ENCODE assay signal across 25 mouse cellular contexts in genomic region chr10:98884445-98884844, GRCm38 (mm10). TPM values are rescaled to one million over a fixed set of nuclear protein-coding genes. Genes with fewer than 3 reads are reported as not detected.
DNase-seq lines count a peak whose midpoint lies in the region; ATAC-seq and TF ChIP-seq lines count a peak whose summit lies in the region.
"Had no signal": no experiment of that assay in that cellular context is flagged by ENCODE, and none has a peak within 500 bp of the region (broad histone marks: within the 10 kb centered on the region; RNA-seq: fewer than 3 reads in every experiment).

No protein-coding gene starts in this region.

- TF ChIP-seq POLR2A in lung, adult 2 months (IDR thresholded peaks at IDR 0.05; ENCODE audit: borderline replicate concordance, extremely low read depth, low read depth, low read length): no peak
- no peak for TF ChIP-seq POLR2A in small intestine, adult 2 months (IDR thresholded peaks at IDR 0.05; ENCODE audit: low read depth, low read length)

- TF ChIP-seq CTCF in lung, embryonic 14.5 days (IDR thresholded peaks at IDR 0.05; ENCODE audit: low read depth): no peak
- TF ChIP-seq CTCF in lung, adult 2 months (IDR thresholded peaks at IDR 0.05; ENCODE audit: insufficient read depth, low read length): no peak
- TF ChIP-seq CTCF in small intestine, adult 2 months (IDR thresholded peaks at IDR 0.05; ENCODE audit: extremely low read depth, insufficient read length, insufficient replicate concordance, low read depth, low read length): no peak

- no peak overlapping the region for H3K27ac ChIP-seq in lung, embryonic 14.5 days (ENCODE audit: low read depth)
- H3K27ac ChIP-seq in intestine, embryonic 16.5 days (ENCODE audit: low read length): no peak overlapping the region
- 0 out of 2 replicates have a peak overlapping the region, but pooled peaks have one; percentile 1 for H3K27ac ChIP-seq in small intestine, adult 2 months (ENCODE audit: insufficient read depth, low read depth, low read length)
- H3K27ac ChIP-seq: hindbrain, embryonic 10.5 days; hindbrain, embryonic 15.5 days; left cerebral cortex, adult 2 months; limb, embryonic 13.5 days; midbrain, embryonic 10.5 days; midbrain, embryonic 15.5 days; stomach, embryonic 15.5 days had no signal

- no peak overlapping the region for H3K4me3 ChIP-seq in lung, embryonic 14.5 days (ENCODE audit: low read depth, low read length)
- H3K4me3 ChIP-seq in lung, adult 2 months (replicated peaks; ENCODE audit: extremely low read depth, low read depth, low read length): no peak overlapping the region
- H3K4me3 ChIP-seq in intestine, embryonic 16.5 days (ENCODE audit: low read length): no peak overlapping the region
- H3K4me3 ChIP-seq in small intestine, adult 2 months (ENCODE audit: low read depth, low read length): no peak overlapping the region
- H3K4me3 ChIP-seq: hindbrain, embryonic 10.5 days; hindbrain, embryonic 15.5 days; left cerebral cortex, adult 2 months; limb, embryonic 13.5 days; midbrain, embryonic 10.5 days; midbrain, embryonic 15.5 days; stomach, embryonic 15.5 days had no signal

- H3K9ac ChIP-seq in lung, embryonic 14.5 days: no peak overlapping the region
- no peak overlapping the region for H3K9ac ChIP-seq in intestine, embryonic 16.5 days (ENCODE audit: low read depth, low read length)
- H3K9ac ChIP-seq: hindbrain, embryonic 15.5 days; limb, embryonic 13.5 days; midbrain, embryonic 15.5 days; stomach, embryonic 15.5 days had no signal

- H3K4me1 ChIP-seq in lung, embryonic 14.5 days (ENCODE audit: insufficient read depth): no peaks in the 10 kb centered on the region
- H3K4me1 ChIP-seq in lung, adult 2 months (ENCODE audit: control insufficient read depth, insufficient read depth, low read length): no peaks in the 10 kb centered on the region; the same call in 1 of the 2 replicates
- no peaks in the 10 kb centered on the region for H3K4me1 ChIP-seq in intestine, embryonic 16.5 days (ENCODE audit: control insufficient read depth, insufficient read depth, low read length)
- H3K4me1 ChIP-seq in small intestine, adult 2 months (ENCODE audit: control insufficient read depth, insufficient read depth, insufficient read length, low read length): no peaks in the 10 kb centered on the region
- H3K4me1 ChIP-seq: hindbrain, embryonic 10.5 days; hindbrain, embryonic 15.5 days; limb, embryonic 13.5 days; midbrain, embryonic 10.5 days; midbrain, embryonic 15.5 days; stomach, embryonic 15.5 days had no signal

- peak; percentile 85 for DNase-seq in lung, embryonic 14.5 days
- no peak for DNase-seq in lung, adult 2 months
- peak; percentile 16 for DNase-seq in CD4-positive, CD25-positive, alpha-beta regulatory T cell, adult 2 months (ENCODE audit: low read depth, low spot score)
- no peak for DNase-seq in neural tube, embryonic 10.5 days (ENCODE audit: extremely low spot score, low spot score)
- no peak for DNase-seq in thymus, postnatal 0 days (ENCODE audit: low spot score)
- DNase-seq: adrenal gland, adult 8-10 months; cerebellum, adult 9-10 months; cerebellum, postnatal 36 days; gastrocnemius, postnatal 14 days; heart, postnatal 14 days; kidney, postnatal 25 days; right cerebral cortex, adult 18-20 months; thymus, postnatal 14 days had no signal

- WGBS in lung, embryonic 14.5 days: 47% methylated on average over 2 of the region's 2 CpGs
- 68% methylated on average over 2 of the region's 2 CpGs for WGBS in lung, adult 2 months
- 75% methylated on average over 2 of the region's 2 CpGs for WGBS in intestine, embryonic 16.5 days
- 78% methylated on average over 2 of the region's 2 CpGs for WGBS in small intestine, adult 2 months

- ATAC-seq in lung, embryonic 14.5 days (ENCODE audit: insufficient read depth): peak; percentile 71
- ATAC-seq in intestine, embryonic 16.5 days: peak; percentile 51; the same call in 1 of the 2 replicates
- ATAC-seq: forebrain, embryonic 14.5 days; midbrain, embryonic 15.5 days had no signal

- H3K36me3 ChIP-seq in lung, embryonic 14.5 days (ENCODE audit: insufficient read depth): no peaks in the 10 kb centered on the region
- no peaks in the 10 kb centered on the region for H3K36me3 ChIP-seq in intestine, embryonic 16.5 days (ENCODE audit: control insufficient read depth, insufficient read depth, low read length)
- H3K36me3 ChIP-seq in small intestine, adult 2 months (ENCODE audit: control insufficient read depth, insufficient read depth, low read length): no peaks in the 10 kb centered on the region
- H3K36me3 ChIP-seq: hindbrain, embryonic 10.5 days; hindbrain, embryonic 15.5 days; limb, embryonic 13.5 days; midbrain, embryonic 10.5 days; midbrain, embryonic 15.5 days; stomach, embryonic 15.5 days had no signal

- no peaks in the 10 kb centered on the region for H3K27me3 ChIP-seq in lung, embryonic 14.5 days (ENCODE audit: insufficient read depth, low read length)
- H3K27me3 ChIP-seq in intestine, embryonic 16.5 days (replicated peaks; ENCODE audit: control insufficient read depth, insufficient read depth, low read length): no peaks in the 10 kb centered on the region
- H3K27me3 ChIP-seq in small intestine, adult 2 months (ENCODE audit: control insufficient read depth, insufficient read depth, low read length): no peaks in the 10 kb centered on the region
- H3K27me3 ChIP-seq: CH12.LX; hindbrain, embryonic 15.5 days; limb, embryonic 13.5 days; midbrain, embryonic 15.5 days; stomach, embryonic 15.5 days had no signal

- H3K4me2 ChIP-seq in lung, embryonic 14.5 days: no peak overlapping the region
- no peak overlapping the region for H3K4me2 ChIP-seq in intestine, embryonic 16.5 days (ENCODE audit: low read depth, low read length)
- H3K4me2 ChIP-seq: hindbrain, embryonic 15.5 days; limb, embryonic 13.5 days; liver, embryonic 11.5 days; midbrain, embryonic 15.5 days; stomach, embryonic 15.5 days had no signal

- H3K9me3 ChIP-seq in lung, embryonic 14.5 days (ENCODE audit: low read depth, low read length): no peaks in the 10 kb centered on the region
- no peaks in the 10 kb centered on the region for H3K9me3 ChIP-seq in intestine, embryonic 16.5 days (ENCODE audit: control insufficient read depth, low read length)
- H3K9me3 ChIP-seq: hindbrain, embryonic 10.5 days; hindbrain, embryonic 15.5 days; limb, embryonic 13.5 days; midbrain, embryonic 10.5 days; midbrain, embryonic 15.5 days; stomach, embryonic 15.5 days had no signal

RNA-seq across cellular contexts. Expression of gene Atp2b1, which starts 29.8 kb away (rescaled TPM):
- polyA plus RNA-seq in lung, embryonic 14.5 days (2014; fragmentation: Nextera tagmentation; extraction: Ambion mirVana): 174 and 176 TPM in 2 replicates
- polyA plus RNA-seq in lung, adult 2 months (2012; rRNA removed): 19.0 and 23.2 TPM in 2 replicates
- 149 and 151 TPM in 2 replicates for polyA plus RNA-seq in intestine, embryonic 16.5 days (2015; fragmentation: Nextera tagmentation; extraction: Ambion mirVana)
- polyA plus RNA-seq in small intestine, adult 2 months (2012; rRNA removed): 4.1 and 7.3 TPM in 2 replicates
- polyA plus RNA-seq in thymus, postnatal 0 days (2015; fragmentation: Nextera tagmentation; extraction: Ambion mirVana): 65.8 and 79.8 TPM in 2 replicates

Comparison
In these comparisons a context has a peak if more than half of its experiments do, and no peak if none do; other contexts are left out.
1. DNase-seq: peak in lung, embryonic 14.5 days (single experiment) and CD4-positive, CD25-positive, alpha-beta regulatory T cell, adult 2 months (single experiment); none in lung, adult 2 months (single experiment), neural tube, embryonic 10.5 days (single experiment) and thymus, postnatal 0 days (single experiment).